Mouse (Mus musculus) heart, embryonic 15.5 days (tissue): Measurements from ENCODE around the gene Tnf. TPM values are rescaled to one million over a fixed set of nuclear protein-coding genes. Genes with fewer than 3 reads are reported as not detected.
A peak's percentile ranks its signal among the peaks of the same experiment; 100 is the strongest.

Experiments used
- ATAC-seq: fragments of 200-750 bp; cut with Nextera tagmentation; replicated peaks from 2 replicates; pipeline ENCODE4 v1.8.0; 2017; ENCODE audit warnings: low read depth, moderate TSS enrichment; ENCODE audit not compliant: insufficient number of reproducible peaks, insufficient read depth, low FRiP score
- H3K27ac ChIP-seq: fragments of 300-500 bp; sonication (generic); 2 replicates; pipeline ENCODE4 v1.5.1; 2015; ENCODE audit warnings: mild to moderate bottlenecking, inconsistent platforms
- H3K27me3 ChIP-seq: fragments of 300-500 bp; sonication (generic); 2 replicates; pipeline ENCODE4 v1.6.1; 2015; ENCODE audit warnings: inconsistent platforms
- H3K36me3 ChIP-seq: fragments of 300-500 bp; sonication (generic); 2 replicates; pipeline ENCODE4 v1.6.1; 2015; ENCODE audit warnings: mild to moderate bottlenecking, inconsistent platforms
- H3K4me1 ChIP-seq: fragments of 300-500 bp; sonication (generic); replicated peaks from 2 replicates; pipeline ENCODE4 v1.6.1; 2015; ENCODE audit warnings: inconsistent platforms
- H3K4me2 ChIP-seq: fragments of 300-500 bp; sonication (generic); 2 replicates; pipeline ENCODE4 v1.6.1; 2015; ENCODE audit warnings: inconsistent platforms, mild to moderate bottlenecking, moderate library complexity
- H3K4me3 ChIP-seq: fragments of 300-500 bp; sonication (generic); 2 replicates; pipeline ENCODE4 v1.5.1; 2015; ENCODE audit warnings: mild to moderate bottlenecking, inconsistent platforms
- H3K9ac ChIP-seq: fragments of 300-500 bp; sonication (generic); 2 replicates; pipeline ENCODE4 v1.6.1; 2015; ENCODE audit warnings: mild to moderate bottlenecking, inconsistent platforms
- H3K9me3 ChIP-seq: fragments of 300-500 bp; sonication (generic); replicated peaks from 2 replicates; pipeline ENCODE4 v1.6.1; 2016; ENCODE audit warnings: inconsistent platforms
- WGBS: fragments of 180-500 bp; shearing (Covaris S2); methylation state at CpG from one replicate; pipeline ENCODE4 v1.1.7; 2015; ENCODE audit warnings: mixed read lengths; 5-methylcytosine and 5-hydroxymethylcytosine counted together
- polyA plus RNA-seq: library from polyadenylated mRNA; unstranded; fragments of >200 nt; fragmentation: Nextera tagmentation; extraction: Ambion mirVana; gene quantifications from 2 replicates; pipeline ENCODE4 v1.2.1, GENCODE M21; 2015

The Tnf gene
- polyA plus RNA-seq, 1 experiment from 2014 or later, result not detected

GRCm38 (mm10) chr17:35210593-35210992, 8.8 kb upstream of the Tnf start:
- ATAC-seq, result no peak
- Histone ChIP-seq H3K27ac (no peak overlapping the region), H3K4me2 (no peak overlapping the region), H3K9me3 (no peaks in the 10 kb centered on the region), H3K4me3 (no peak overlapping the region), H3K36me3 (no peaks in the 10 kb centered on the region), H3K27me3 (peaks cover 5% of the 10 kb centered on the region; the same call in 1 of the 2 replicates), H3K4me1 (0 out of 2 replicates have a peak, but pooled peaks cover 4% of the 10 kb centered on the region), H3K9ac (no peak overlapping the region)
- WGBS, result 61% methylated on average over 3 of the region's 3 CpGs

- WGBS, result 59% methylated on average over 12 of the region's 12 CpGs
- Histone ChIP-seq H3K36me3 (no peaks in the 10 kb centered on the region), H3K9me3 (no peaks in the 10 kb centered on the region), H3K9ac (no peak overlapping the region), H3K4me3 (no peak overlapping the region), H3K27ac (no peak overlapping the region), H3K4me2 (no peak overlapping the region), H3K4me1 (peaks cover 7% of the 10 kb centered on the region; the same call in 1 of the 2 replicates), H3K27me3 (peaks cover 11% of the 10 kb centered on the region)
- ATAC-seq, result no peak
These were observed 8.2 kb upstream of the Tnf start for GRCm38 (mm10) chr17:35209785-35210535.

- Histone ChIP-seq H3K4me2 (peak overlapping the region; percentile 16; the same call in 1 of the 2 replicates), H3K27me3 (peaks cover 52% of the 10 kb centered on the region), H3K27ac (no peak overlapping the region), H3K9me3 (no peaks in the 10 kb centered on the region), H3K36me3 (no peaks in the 10 kb centered on the region), H3K4me1 (peaks cover 6% of the 10 kb centered on the region; the same call in 1 of the 2 replicates), H3K9ac (no peak overlapping the region), H3K4me3 (no peak overlapping the region)
- ATAC-seq, result no peak
- WGBS, result 48% methylated on average over 10 of the region's 10 CpGs
These were observed 3.6 kb upstream of the Tnf start for GRCm38 (mm10) chr17:35205380-35205769.

DNA sequence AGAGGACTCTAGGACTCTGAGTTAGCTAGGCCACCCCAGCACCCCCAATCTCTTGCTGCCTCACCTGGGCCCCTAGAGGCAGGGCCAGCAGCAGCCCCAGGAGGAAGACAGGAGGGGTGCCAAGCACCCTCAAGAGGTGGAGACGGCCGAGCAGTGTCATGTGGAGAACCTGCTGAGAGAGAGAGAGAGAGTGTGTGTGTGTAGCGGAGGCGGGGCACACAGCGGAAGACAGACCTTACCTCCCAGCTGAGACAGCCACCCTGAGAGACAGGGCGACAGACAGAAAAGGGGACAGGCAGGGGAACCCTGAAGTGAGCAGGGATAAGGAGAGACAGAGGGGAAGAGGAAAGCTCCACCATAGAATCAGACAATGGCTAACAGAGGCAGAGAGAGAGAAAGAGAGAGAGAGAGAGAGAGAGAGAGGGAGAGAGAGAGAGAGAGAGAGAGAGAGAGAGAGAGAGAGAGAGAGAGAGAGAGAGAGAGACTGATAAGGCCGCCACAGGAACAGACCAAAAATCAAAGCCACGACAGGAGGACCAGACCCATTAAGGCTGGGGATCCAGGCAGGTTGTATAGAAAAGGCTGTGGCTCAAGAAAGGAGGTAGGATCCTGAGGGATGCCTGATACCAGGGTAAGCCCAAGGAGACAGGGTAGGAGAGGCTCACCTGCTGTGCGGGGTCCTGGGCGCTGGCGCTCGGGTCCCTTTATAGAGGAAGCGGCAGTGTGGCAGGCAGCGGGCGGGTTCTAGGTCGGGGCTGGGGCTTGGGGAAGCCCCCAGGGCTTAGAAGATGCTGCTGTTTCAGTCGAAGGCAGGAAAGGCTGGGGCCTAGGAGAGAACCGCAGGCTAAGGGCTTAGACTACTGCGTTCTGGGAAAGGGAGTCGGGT, 2.9 kb upstream of the Tnf start, which contains the start of gene Lta:
Gene Lta (minus strand): TSS at position 858 of the 886 bp plus-strand sequence.
- ATAC-seq, result no peak
- Histone ChIP-seq H3K4me2 (peak within 1 kb of the TSS; percentile 16; the same call in 1 of the 2 replicates), H3K27me3 (peaks cover 59% of the 10 kb centered on the region), H3K4me1 (peaks cover 6% of the 10 kb centered on the region; the same call in 1 of the 2 replicates), H3K9ac (no peak within 1 kb of the TSS), H3K4me3 (no peak within 1 kb of the TSS), H3K27ac (no peak within 1 kb of the TSS), H3K36me3 (no peaks in the 10 kb centered on the region), H3K9me3 (no peaks in the 10 kb centered on the region)
- WGBS, result 24% methylated on average over 20 of the region's 20 CpGs

- Histone ChIP-seq H3K27me3 (peaks cover 73% of the 10 kb centered on the region), H3K4me2 (no peak overlapping the region), H3K36me3 (no peaks in the 10 kb centered on the region), H3K27ac (no peak overlapping the region), H3K4me3 (no peak overlapping the region), H3K4me1 (peaks cover 6% of the 10 kb centered on the region; the same call in 1 of the 2 replicates), H3K9me3 (no peaks in the 10 kb centered on the region), H3K9ac (no peak overlapping the region)
- WGBS, result 68% methylated on average over 4 of the region's 4 CpGs
- ATAC-seq, result no peak
These were observed 635 bp upstream of the Tnf start for GRCm38 (mm10) chr17:35202442-35202841.

DNA sequence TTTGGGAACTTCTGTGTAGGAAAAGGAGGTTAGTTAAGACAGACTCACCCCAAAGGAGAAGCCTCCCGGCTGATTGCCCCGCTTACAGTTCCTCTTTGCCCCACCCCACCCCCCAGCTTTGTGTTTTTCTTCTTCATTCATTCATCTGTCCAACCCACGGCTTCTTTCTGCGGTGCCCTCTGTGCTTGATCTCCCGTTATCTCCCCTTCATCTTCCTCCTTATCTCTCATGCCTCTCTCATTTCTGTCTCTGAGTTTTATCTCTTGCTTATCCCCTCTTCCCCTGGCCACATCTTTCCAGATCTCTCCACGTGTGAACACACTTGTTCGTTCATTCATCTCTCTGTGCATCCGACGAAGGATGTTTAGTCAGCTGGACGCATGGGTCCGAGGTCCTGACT, 679 bp downstream of the Tnf start:
- Histone ChIP-seq H3K27ac (no peak overlapping the region), H3K36me3 (no peaks in the 10 kb centered on the region), H3K9ac (no peak overlapping the region), H3K4me1 (peaks cover 11% of the 10 kb centered on the region), H3K27me3 (peaks cover 79% of the 10 kb centered on the region), H3K4me3 (peak overlapping the region; percentile 18), H3K9me3 (no peaks in the 10 kb centered on the region), H3K4me2 (peak overlapping the region; percentile 21; the same call in 1 of the 2 replicates)
- WGBS, result 48% methylated on average over 11 of the region's 11 CpGs
- ATAC-seq, result no peak

DNA sequence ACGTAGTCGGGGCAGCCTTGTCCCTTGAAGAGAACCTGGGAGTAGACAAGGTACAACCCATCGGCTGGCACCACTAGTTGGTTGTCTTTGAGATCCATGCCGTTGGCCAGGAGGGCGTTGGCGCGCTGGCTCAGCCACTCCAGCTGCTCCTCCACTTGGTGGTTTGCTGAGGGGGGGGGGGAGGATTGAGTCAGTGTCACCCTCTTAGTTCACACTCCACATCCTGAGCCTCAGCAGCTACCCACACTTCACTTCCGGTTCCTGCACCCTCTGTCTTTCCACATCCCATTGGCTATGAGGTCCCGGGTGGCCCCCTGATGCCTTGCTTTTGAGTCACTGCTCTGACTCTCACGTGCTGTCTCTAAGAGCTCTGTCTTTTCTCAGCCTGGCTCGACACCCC, 1.4 kb downstream of the Tnf start:
- Histone ChIP-seq H3K9me3 (no peaks in the 10 kb centered on the region), H3K4me2 (0 out of 2 replicates have a peak overlapping the region, but pooled peaks have one; percentile 21), H3K4me3 (no peak overlapping the region), H3K4me1 (peaks cover 18% of the 10 kb centered on the region), H3K27me3 (peaks cover 85% of the 10 kb centered on the region), H3K36me3 (no peaks in the 10 kb centered on the region), H3K27ac (no peak overlapping the region), H3K9ac (no peak overlapping the region)
- WGBS, result 68% methylated on average over 11 of the region's 11 CpGs
- no peak for ATAC-seq

DNA sequence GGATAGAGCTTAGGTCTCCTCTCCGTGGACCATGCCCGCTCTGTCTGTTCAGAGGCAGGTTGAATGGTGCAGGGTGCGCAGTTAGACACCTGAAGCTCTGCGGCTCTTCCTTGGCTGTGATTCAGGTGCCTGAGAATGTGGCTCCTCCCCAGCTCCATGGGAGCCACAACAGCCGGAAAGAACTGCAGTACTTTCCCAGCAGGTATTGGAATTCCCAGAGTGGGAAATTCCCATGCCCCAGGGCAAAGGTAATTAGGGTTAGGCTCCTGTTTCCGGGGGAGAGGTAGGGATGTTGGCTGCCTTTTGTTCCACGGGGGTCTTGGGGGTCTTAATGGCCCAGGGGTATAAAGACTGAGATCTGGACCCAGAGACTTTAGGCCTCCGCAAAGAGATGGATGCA, 2.9 kb downstream of the Tnf start:
- H3K4me3 ChIP-seq, result no peak overlapping the region
- no peak overlapping the region for H3K4me2 ChIP-seq
- H3K27me3 ChIP-seq, result peaks cover 89% of the 10 kb centered on the region
- H3K4me1 ChIP-seq, result peaks cover 21% of the 10 kb centered on the region
- no peaks in the 10 kb centered on the region for H3K9me3 ChIP-seq
- H3K27ac ChIP-seq, result no peak overlapping the region
- 42% methylated on average over 8 of the region's 8 CpGs for WGBS
- no peak for ATAC-seq
- no peak overlapping the region for H3K9ac ChIP-seq
- no peaks in the 10 kb centered on the region for H3K36me3 ChIP-seq

- Histone ChIP-seq H3K9me3 (no peaks in the 10 kb centered on the region), H3K27ac (no peak overlapping the region), H3K4me3 (no peak overlapping the region), H3K27me3 (peaks cover 86% of the 10 kb centered on the region), H3K9ac (no peak overlapping the region), H3K4me1 (peaks cover 21% of the 10 kb centered on the region), H3K4me2 (no peak overlapping the region), H3K36me3 (no peaks in the 10 kb centered on the region)
- ATAC-seq, result no peak
- 55% methylated on average over 7 of the region's 7 CpGs for WGBS
These were observed 3.8 kb downstream of the Tnf start for GRCm38 (mm10) chr17:35198029-35198428.

GRCm38 (mm10) chr17:35197126-35197525, 4.7 kb downstream of the Tnf start:
- Histone ChIP-seq H3K27me3 (peaks cover 77% of the 10 kb centered on the region), H3K36me3 (no peaks in the 10 kb centered on the region), H3K9me3 (no peaks in the 10 kb centered on the region), H3K4me3 (no peak overlapping the region), H3K4me1 (peaks cover 21% of the 10 kb centered on the region), H3K9ac (no peak overlapping the region), H3K4me2 (no peak overlapping the region), H3K27ac (no peak overlapping the region)
- WGBS, result 28% methylated on average over 6 of the region's 6 CpGs
- ATAC-seq, result no peak

DNA sequence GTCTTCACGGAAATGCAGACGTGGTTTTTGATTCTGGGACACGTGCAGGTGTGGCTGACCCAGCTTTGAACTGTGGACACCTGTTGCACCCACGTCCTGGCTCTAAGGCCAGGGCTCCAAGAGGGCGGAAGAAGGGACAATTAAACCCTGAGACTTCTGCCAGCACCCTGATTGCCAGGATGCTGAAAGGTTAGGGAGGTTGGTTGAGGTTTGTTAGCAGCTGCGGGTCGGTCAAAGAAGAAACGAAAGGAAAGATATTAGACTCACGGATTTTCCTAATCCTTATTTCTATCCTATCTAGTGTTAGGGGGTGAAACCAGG, 5.5 kb downstream of the Tnf start:
- H3K9ac ChIP-seq, result peak overlapping the region; percentile 56
- peak overlapping the region; percentile 57 for H3K4me3 ChIP-seq
- peaks cover 18% of the 10 kb centered on the region for H3K4me1 ChIP-seq
- H3K27ac ChIP-seq, result no peak overlapping the region
- H3K9me3 ChIP-seq, result no peaks in the 10 kb centered on the region
- H3K27me3 ChIP-seq, result peaks cover 68% of the 10 kb centered on the region
- WGBS, result 27% methylated on average over 9 of the region's 9 CpGs
- ATAC-seq, result no peak
- H3K4me2 ChIP-seq, result peak overlapping the region; percentile 92
- no peaks in the 10 kb centered on the region for H3K36me3 ChIP-seq
